Mouse (Mus musculus): ENCODE measurements around the gene B4gat1. TPM values are rescaled to one million over a fixed set of nuclear protein-coding genes. Genes with fewer than 3 reads are reported as not detected.
A peak's percentile ranks its signal among the peaks of the same experiment; 100 is the strongest.
"Not testable (repeated sequence)": the region's sequence is repeated elsewhere in the genome, so short reads cannot be mapped to it uniquely, and the experiment has no call there.

Gene B4gat1
- total RNA-seq (2021), result 100 to 1,000 TPM; 125 to 126 TPM
- long read RNA-seq, transcript B4gat1-201 (2 exons, 2,032 nt), result major isoform, 189 of 196 reads
- long read RNA-seq, transcript B4gat1-202 (1 exons, 2,224 nt), result minor isoform, 7 of 196 reads
- long read RNA-seq, partial matches to known transcripts, result 0 of 196 reads
- long read RNA-seq, other reads (novel, unspliced or antisense), result 0 of 196 reads

- peak; percentile 90 to 93 for DNase-seq (ENCODE audit: low spot score in 2 of 2)
Measured at GRCm38 (mm10) chr19:5038709-5039156, at the start of gene B4gat1, which contains the start of gene AC124502.3. TSS of gene B4gat1 (plus strand) at chr19:5038826. TSS of gene AC124502.3 (plus strand) at chr19:5038891.

GRCm38 (mm10) chr19:4989013-4989412 lies 49.6 kb upstream of the B4gat1 start:
- peak; percentile 89 to 90 for DNase-seq (ENCODE audit: low spot score in 2 of 2)

GRCm38 (mm10) chr19:4989434-4990255 lies 49.0 kb upstream of the B4gat1 start:
- DNase-seq (ENCODE audit: low spot score in 2 of 2), result peak; percentile 58 to 77

- DNase-seq (ENCODE audit: low spot score in 2 of 2), result no peak
Measured at GRCm38 (mm10) chr19:4990256-4990625, 48.4 kb upstream of the B4gat1 start, which contains the start of gene Npas4. TSS of gene Npas4 (minus strand) at chr19:4990316.

- peak in 1 of 2 experiments; percentile 48 for DNase-seq (ENCODE audit: low spot score in 2 of 2)
Measured at GRCm38 (mm10) chr19:4990716-4991115, 47.9 kb upstream of the B4gat1 start.

- no peak for DNase-seq (ENCODE audit: low spot score in 2 of 2)
Measured at GRCm38 (mm10) chr19:4992371-4992770, 46.3 kb upstream of the B4gat1 start.

DNA sequence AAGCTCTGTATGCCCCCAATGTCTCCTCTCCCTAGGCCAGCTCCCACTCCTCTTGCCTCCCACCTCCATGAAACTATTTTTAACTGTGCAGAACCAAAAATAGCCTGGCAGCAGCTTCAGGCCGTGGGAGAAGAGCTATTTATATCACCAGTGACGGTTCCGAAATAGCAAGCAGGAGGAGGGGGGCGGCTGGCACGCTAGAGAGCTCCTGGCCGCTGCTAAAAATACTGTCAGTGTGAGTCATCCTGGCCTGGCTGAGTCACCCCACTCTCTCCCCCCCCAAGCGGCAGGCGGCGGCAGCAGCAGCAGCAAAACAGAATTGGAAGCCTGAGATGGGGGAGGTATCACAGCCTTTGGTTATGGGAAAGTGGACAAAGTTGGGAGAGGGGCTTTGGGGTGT lies 45.7 kb upstream of the B4gat1 start:
- DNase-seq (ENCODE audit: low spot score in 2 of 2), result peak; percentile 50 to 70

DNA sequence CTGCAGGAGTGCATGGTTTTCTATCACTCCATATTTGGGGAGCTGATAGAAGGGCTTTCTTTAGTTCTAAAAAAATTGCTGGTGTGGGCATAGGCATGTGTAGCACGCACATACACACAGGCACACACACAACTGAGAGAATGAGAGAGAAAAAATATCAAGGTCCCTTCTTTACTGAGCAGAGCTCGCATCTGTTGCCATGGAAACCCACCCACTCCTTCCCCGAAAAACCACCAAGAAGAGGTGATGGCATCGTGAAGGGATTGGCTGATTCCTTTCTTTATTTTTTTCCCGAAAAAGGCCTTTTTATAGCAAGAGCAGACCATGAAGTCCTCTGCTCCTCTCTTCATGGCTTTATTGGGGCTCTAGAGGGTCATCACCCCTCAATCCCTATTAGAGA lies 44.6 kb upstream of the B4gat1 start:
- peak in 1 of 2 experiments; percentile 55 for DNase-seq (ENCODE audit: low spot score in 2 of 2)

DNA sequence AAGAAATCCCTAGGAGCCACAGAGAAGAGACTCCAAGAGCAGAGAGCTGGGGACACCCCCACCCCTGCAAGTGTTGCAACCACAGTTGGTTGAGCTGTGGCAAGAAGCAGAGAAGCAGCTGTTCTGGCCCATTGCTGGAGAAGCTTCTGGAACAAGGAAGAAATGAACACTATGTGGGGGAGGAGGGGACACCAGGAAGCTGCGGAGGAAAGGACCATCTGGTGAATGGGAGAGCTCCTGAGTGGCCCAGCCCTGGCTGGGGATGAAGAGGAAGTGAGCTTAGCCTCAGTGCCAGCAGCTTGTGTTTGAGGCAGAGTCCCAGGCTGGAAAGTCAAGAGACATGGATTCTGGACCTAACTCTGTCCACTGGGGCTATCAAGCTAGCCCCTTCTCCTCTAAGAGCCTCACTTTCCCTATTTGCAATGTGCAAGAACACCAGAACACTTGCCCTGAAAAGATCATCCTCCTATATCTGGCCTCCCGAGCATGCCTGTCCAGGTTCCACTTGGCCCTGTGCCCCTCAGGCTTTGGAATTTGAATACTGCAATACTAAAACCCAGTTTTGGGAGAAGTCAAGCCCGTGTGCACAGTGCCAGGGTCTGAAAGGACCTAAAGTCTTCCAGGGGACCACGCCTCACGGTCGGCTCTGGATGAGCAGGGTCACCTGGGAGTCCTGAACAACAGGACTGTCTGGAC lies 39.0 kb upstream of the B4gat1 start:
- no peak for DNase-seq (ENCODE audit: low spot score in 2 of 2)

- DNase-seq (ENCODE audit: low spot score in 2 of 2), result peak; percentile 84 to 91
Measured at GRCm38 (mm10) chr19:5001666-5002406, 36.8 kb upstream of the B4gat1 start.

GRCm38 (mm10) chr19:5003644-5004043 lies 35.0 kb upstream of the B4gat1 start:
- DNase-seq (ENCODE audit: low spot score in 2 of 2), result not testable (repeated sequence)

DNA sequence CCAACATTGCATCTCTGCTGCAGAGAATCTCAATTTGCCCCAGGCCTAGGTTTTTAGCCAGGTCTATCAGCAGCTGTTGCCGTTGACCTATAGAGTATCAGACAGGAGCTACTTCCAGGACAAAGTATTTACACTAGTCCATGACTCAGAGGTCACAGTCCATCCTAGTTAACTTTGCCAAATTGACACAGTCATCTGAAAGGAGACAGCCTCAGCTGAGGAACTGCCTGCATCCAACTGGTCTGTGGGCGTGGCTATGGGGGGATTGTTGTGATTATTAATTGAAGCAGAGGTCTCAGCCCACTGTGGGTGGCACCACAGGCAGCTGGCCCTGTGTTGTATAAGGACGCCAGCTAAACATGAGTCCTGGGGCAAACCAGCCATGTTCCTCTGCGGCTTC lies 33.7 kb upstream of the B4gat1 start:
- DNase-seq (ENCODE audit: low spot score in 2 of 2), result no peak

DNA sequence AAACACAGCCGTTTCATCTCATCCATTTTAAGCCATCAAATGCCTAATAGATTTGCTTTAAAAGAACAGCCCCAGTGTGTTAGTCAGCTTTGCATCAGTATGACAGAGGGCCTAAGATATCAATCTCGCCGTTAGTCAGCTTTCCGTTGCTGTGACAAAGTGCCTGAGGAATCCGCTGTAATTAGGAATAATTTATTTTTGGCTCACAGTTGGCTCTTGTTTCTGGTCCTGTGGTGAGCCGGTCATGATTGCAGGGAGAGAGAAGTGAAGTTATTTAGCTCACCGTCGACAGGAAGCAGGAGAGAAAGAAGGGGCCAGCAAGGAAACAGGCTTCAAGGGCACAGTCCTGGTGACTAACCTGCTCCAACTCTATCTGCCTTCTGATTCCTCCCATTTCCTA lies 25.5 kb upstream of the B4gat1 start:
- DNase-seq (ENCODE audit: low spot score in 2 of 2), result no peak

GRCm38 (mm10) chr19:5014961-5015398 lies 23.6 kb upstream of the B4gat1 start:
- no peak for DNase-seq (ENCODE audit: low spot score in 2 of 2)

- DNase-seq (ENCODE audit: low spot score in 2 of 2), result no peak
Measured at GRCm38 (mm10) chr19:5016221-5016742, 22.3 kb upstream of the B4gat1 start.

- DNase-seq (ENCODE audit: low spot score in 2 of 2), result peak; percentile 50 to 69
Measured at GRCm38 (mm10) chr19:5016782-5017181, 21.8 kb upstream of the B4gat1 start.

DNA sequence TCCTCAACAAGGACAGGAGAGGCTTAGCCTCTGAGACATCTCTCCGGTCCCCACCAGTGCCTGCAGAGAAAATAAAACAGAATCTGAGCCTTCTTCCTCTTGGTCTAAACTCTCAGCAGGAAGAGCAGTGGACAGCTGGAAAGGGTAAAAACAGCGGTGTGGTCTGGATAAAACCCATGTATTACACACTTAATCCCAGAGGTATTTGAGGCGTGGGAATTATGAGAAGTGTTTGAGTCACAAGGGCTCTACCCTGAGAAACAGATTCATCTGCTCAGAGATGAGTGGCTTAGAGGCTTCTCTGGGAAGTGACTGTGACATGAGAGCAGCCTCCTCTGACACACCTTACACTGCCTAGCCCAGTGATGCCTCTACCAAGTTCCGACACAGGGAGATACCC lies 21.0 kb upstream of the B4gat1 start:
- DNase-seq (ENCODE audit: low spot score in 2 of 2), result no peak

DNA sequence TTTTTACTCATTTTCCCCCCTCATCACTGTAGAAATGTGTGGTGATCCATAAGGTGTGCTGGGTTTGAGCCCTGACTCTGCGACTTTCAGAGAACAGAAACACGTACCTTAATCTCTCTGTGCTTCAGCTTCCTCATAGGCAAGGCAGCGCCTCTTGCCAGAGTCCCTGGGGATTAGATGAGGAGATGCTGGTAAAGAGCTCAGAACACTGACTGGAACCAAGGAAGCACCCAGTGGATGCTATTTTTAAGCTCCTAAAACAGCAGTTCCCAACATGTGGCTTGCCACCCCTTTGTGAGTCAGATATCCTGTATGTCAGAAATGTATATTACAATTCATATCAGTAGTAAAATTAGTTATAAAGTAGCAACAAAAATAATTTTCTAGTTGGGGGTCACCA lies 20.4 kb upstream of the B4gat1 start:
- DNase-seq (ENCODE audit: low spot score in 2 of 2), result no peak

GRCm38 (mm10) chr19:5021416-5021815 lies 17.2 kb upstream of the B4gat1 start:
- DNase-seq (ENCODE audit: low spot score in 2 of 2), result no peak

- DNase-seq (ENCODE audit: low spot score in 2 of 2), result peak; percentile 83 to 88
Measured at GRCm38 (mm10) chr19:5023621-5024479, 14.8 kb upstream of the B4gat1 start, which contains the start of gene Slc29a2. TSS of gene Slc29a2 (plus strand) at chr19:5023860.
